Mouse (Mus musculus) lung, adult 2 months (tissue): ENCODE data around the gene Ret. TPM values are rescaled to one million over a fixed set of nuclear protein-coding genes. Genes with fewer than 3 reads are reported as not detected.

ENCODE experiments used
- DNase-seq: peaks from one replicate; pipeline ENCODE4 v3.0.0; 2022
- H3K4me1 ChIP-seq: fragments of 200-500 bp; 2 replicates; pipeline ENCODE4 v1.6.1; 2011; ENCODE audit warnings: low read length; ENCODE audit not compliant: control insufficient read depth, insufficient read depth
- H3K4me3 ChIP-seq: fragments of 200-500 bp; replicated peaks from 2 replicates; pipeline ENCODE3; 2011; ENCODE audit warnings: low read depth, mild to moderate bottlenecking, control low read depth, low read length; ENCODE audit errors: extremely low read depth
- CTCF ChIP-seq: fragments of 200-500 bp; IDR thresholded peaks from 2 replicates; pipeline ENCODE4 v1.5.1; 2011; ENCODE audit warnings: mild to moderate bottlenecking, low read length, control low read depth; ENCODE audit not compliant: insufficient read depth
- POLR2A ChIP-seq: fragments of 200-500 bp; IDR thresholded peaks from 2 replicates; pipeline ENCODE4 v1.6.1; 2011; ENCODE audit warnings: low read depth, mild to moderate bottlenecking, control low read depth, low read length, borderline replicate concordance; ENCODE audit errors: extremely low read depth
- WGBS: fragments of 180-500 bp; shearing (Covaris S2); methylation state at CpG from one replicate; pipeline ENCODE4 v1.1.7; 2018; 5-methylcytosine and 5-hydroxymethylcytosine counted together
- polyA plus RNA-seq: library from polyadenylated mRNA; depleted of rRNA; stranded (reverse); fragments of >200 nt; gene quantifications from 2 replicates; pipeline ENCODE4 v1.2.3, GENCODE M21; 2012

Gene Ret
- polyA plus RNA-seq, 1 experiment, result 1.6 TPM

GRCm38 (mm10) chr6:118153091-118153490, 44.4 kb downstream of the Ret start:
- WGBS, result 83% methylated on average over 5 of the region's 5 CpGs
- no peak for DNase-seq
- H3K4me3 ChIP-seq, result no peak overlapping the region
- H3K4me1 ChIP-seq, result no peaks in the 10 kb centered on the region
- no peak for TF ChIP-seq CTCF
- TF ChIP-seq POLR2A, result no peak

GRCm38 (mm10) chr6:118150988-118151387, 46.5 kb downstream of the Ret start:
- TF ChIP-seq POLR2A (no peak), CTCF (no peak)
- 67% methylated on average over 8 of the region's 8 CpGs for WGBS
- no peak overlapping the region for H3K4me3 ChIP-seq
- no peaks in the 10 kb centered on the region for H3K4me1 ChIP-seq
- no peak for DNase-seq

GRCm38 (mm10) chr6:118150538-118150937, 47.0 kb downstream of the Ret start:
- 72% methylated on average over 2 of the region's 2 CpGs for WGBS
- no peak for DNase-seq
- no peaks in the 10 kb centered on the region for H3K4me1 ChIP-seq
- H3K4me3 ChIP-seq, result no peak overlapping the region
- TF ChIP-seq POLR2A (no peak), CTCF (no peak)

- H3K4me1 ChIP-seq, result no peaks in the 10 kb centered on the region
- no peak overlapping the region for H3K4me3 ChIP-seq
- 75% methylated on average over 4 of the region's 4 CpGs for WGBS
- TF ChIP-seq POLR2A (no peak), CTCF (no peak)
- DNase-seq, result no peak
These were observed 47.4 kb downstream of the Ret start for GRCm38 (mm10) chr6:118150128-118150527.

GRCm38 (mm10) chr6:118140961-118141360, 56.6 kb downstream of the Ret start:
- WGBS, result 67% methylated on average over 6 of the region's 6 CpGs
- H3K4me1 ChIP-seq, result peaks cover 2% of the 10 kb centered on the region
- no peak overlapping the region for H3K4me3 ChIP-seq
- TF ChIP-seq CTCF (no peak), POLR2A (no peak)
- DNase-seq, result no peak

- WGBS, result 5% methylated on average over 59 of the region's 66 CpGs
- DNase-seq, result peak; percentile 98
These were observed 58.5 kb downstream of the Ret start, which contains the start of gene Csgalnact2 for GRCm38 (mm10) chr6:118138731-118139709. TSS of gene Csgalnact2 (minus strand) at chr6:118139140.

GRCm38 (mm10) chr6:118137148-118137547, 60.4 kb downstream of the Ret start:
- DNase-seq, result no peak
- TF ChIP-seq CTCF (no peak), POLR2A (no peak)
- H3K4me3 ChIP-seq, result peak overlapping the region; percentile 29
- WGBS, result 56% methylated on average over 2 of the region's 2 CpGs
- H3K4me1 ChIP-seq, result peaks cover 5% of the 10 kb centered on the region

More at GRCm38 (mm10) chr6:118138731-118139709, 58.5 kb downstream of the Ret start, which contains the start of gene Csgalnact2:
- TF ChIP-seq POLR2A (peak; percentile 49; the same call in 1 of the 2 replicates), CTCF (no peak)
- Histone ChIP-seq H3K4me3 (peak within 1 kb of the TSS; percentile 83), H3K4me1 (peaks cover 5% of the 10 kb centered on the region)

- no peak for DNase-seq
- Histone ChIP-seq H3K4me1 (peaks cover 7% of the 10 kb centered on the region), H3K4me3 (no peak overlapping the region)
- WGBS, result 76% methylated on average over 1 of the region's 1 CpGs
- TF ChIP-seq POLR2A (no peak), CTCF (no peak)
These were observed 63.1 kb downstream of the Ret start for GRCm38 (mm10) chr6:118134461-118134860.

- Histone ChIP-seq H3K4me3 (no peak overlapping the region), H3K4me1 (peaks cover 11% of the 10 kb centered on the region)
- TF ChIP-seq CTCF (no peak), POLR2A (no peak)
- WGBS, result 64% methylated on average over 2 of the region's 2 CpGs
- no peak for DNase-seq
These were observed 67.5 kb downstream of the Ret start for GRCm38 (mm10) chr6:118130022-118130421.
